Mouse (Mus musculus): ENCODE measurements around the gene Pik3c2b. TPM values are rescaled to one million over a fixed set of nuclear protein-coding genes. Genes with fewer than 3 reads are reported as not detected.

The Pik3c2b gene
- total RNA-seq, 2 experiments from 2014 or later: 1.7 to 2.6 TPM

- no peak for ATAC-seq (replicated peaks; ENCODE audit: poor library complexity)
Observed at GRCm38 (mm10) chr1:133132388-133133326, 87.2 kb downstream of the Pik3c2b start.

DNA sequence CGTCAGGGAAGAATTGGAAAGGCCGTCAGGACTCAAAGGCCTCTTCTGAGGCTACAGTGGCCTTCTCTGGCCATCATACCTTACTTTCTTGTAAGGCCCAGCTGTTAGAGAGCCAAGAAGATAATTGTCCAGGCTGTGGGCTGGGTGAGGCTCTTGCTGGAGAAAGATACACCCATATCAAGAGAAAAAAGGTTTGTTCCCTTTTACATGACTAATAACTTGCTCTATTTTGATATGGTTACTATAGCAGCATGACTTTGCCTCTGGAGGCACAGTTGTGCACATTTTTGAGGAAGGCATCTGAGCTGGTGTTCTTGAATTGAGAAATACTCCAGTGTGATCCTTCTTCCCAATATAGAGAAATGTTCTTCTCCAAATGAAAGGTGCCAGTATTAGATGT is 88.0 kb downstream of the Pik3c2b start:
- ATAC-seq (replicated peaks; ENCODE audit: poor library complexity): peak; percentile 45

DNA sequence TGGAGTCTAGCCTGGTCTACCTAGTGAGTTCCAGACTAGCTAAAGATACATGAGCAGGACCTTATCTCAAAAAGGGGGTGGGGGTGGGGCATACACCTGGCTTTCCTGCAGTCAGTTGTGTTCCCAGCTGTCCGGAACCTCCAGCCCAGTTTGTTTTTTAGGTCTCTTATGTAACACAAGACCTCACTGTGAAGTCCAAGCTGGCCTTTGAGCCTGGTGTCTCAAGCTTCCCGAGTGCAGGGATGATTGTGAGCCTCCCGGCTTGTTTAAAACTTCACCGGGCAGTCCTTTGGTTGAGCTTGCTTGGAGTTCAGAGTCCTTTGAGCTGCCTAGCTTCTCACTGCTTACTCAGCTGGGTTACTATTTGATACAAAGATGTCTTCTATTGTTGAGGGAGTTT is 88.6 kb downstream of the Pik3c2b start:
- ATAC-seq (replicated peaks; ENCODE audit: poor library complexity): no peak

GRCm38 (mm10) chr1:133134881-133135280 is 89.4 kb downstream of the Pik3c2b start:
- ATAC-seq (replicated peaks; ENCODE audit: poor library complexity): no peak

GRCm38 (mm10) chr1:133135808-133136207 is 90.3 kb downstream of the Pik3c2b start:
- ATAC-seq (replicated peaks; ENCODE audit: poor library complexity): no peak

- ATAC-seq (replicated peaks; ENCODE audit: poor library complexity): no peak
Observed at GRCm38 (mm10) chr1:133138401-133138800, 92.9 kb downstream of the Pik3c2b start.

- ATAC-seq (replicated peaks; ENCODE audit: poor library complexity): peak; percentile 99
Observed at GRCm38 (mm10) chr1:133146014-133147009, 100.8 kb downstream of the Pik3c2b start.

GRCm38 (mm10) chr1:133147324-133147723 is 101.9 kb downstream of the Pik3c2b start:
- no peak for ATAC-seq (replicated peaks; ENCODE audit: poor library complexity)

DNA sequence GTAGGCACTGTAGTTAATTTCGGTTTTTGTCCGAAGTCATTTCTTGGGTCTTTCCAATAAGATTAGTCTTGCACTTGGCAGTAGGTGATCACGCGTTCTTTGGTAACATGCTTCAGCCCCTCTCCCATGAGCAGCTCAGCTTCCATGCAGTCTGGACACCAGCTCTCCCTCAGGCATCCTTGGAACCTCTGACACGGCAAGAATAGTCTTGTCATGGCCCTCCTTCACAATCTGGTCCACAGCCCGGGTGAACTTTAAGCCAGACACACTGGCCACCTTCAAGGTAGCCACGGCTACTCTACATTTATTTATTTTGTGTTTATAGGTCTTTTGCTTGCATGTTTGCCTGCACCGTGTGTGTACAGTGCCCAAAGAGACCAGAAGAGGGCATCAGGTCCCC is 102.7 kb downstream of the Pik3c2b start:
- ATAC-seq (replicated peaks; ENCODE audit: poor library complexity): no peak

DNA sequence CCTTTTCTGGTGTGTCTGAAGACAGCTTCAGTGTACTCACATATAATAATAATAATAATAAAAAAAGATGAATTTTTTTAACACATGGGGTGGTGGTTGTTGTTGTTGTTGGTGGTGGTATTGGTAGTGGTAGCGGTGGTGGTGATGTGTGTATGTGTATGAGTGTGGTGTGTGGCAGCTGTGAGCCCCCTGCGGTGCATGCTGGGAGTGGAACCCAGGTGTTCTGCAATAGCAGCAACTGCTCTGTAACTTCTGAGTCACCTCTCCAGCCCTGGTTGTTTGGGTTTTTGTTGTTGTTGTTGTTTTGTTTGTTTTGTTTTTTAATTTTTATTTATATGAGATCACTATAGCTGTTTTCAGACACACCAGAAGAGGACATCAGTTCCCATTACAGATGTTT is 105.1 kb downstream of the Pik3c2b start:
- ATAC-seq (replicated peaks; ENCODE audit: poor library complexity): no peak

GRCm38 (mm10) chr1:133152213-133152612 is 106.7 kb downstream of the Pik3c2b start:
- no peak for ATAC-seq (replicated peaks; ENCODE audit: poor library complexity)

- ATAC-seq (replicated peaks; ENCODE audit: poor library complexity): no peak
Observed at GRCm38 (mm10) chr1:133155270-133155669, 109.8 kb downstream of the Pik3c2b start.

Other genes starting within 250 kb of the Pik3c2b start
- not detected in 2 replicates for gene Lrrn2, start 165.4 kb upstream of the Pik3c2b start, total RNA-seq (2015)
- gene Lrrn2, start 165.4 kb upstream of the Pik3c2b start, total RNA-seq (2017): not detected in 2 replicates
- 65.0 and 85.1 TPM in 2 replicates for gene Mdm4, start 15.1 kb upstream of the Pik3c2b start, total RNA-seq (2015)
- gene Mdm4, start 15.1 kb upstream of the Pik3c2b start, total RNA-seq (2017): 105 and 121 TPM in 2 replicates
- gene Ppp1r15b, start 85.5 kb downstream of the Pik3c2b start, total RNA-seq (2015): 54.1 and 60.2 TPM in 2 replicates
- gene Ppp1r15b, start 85.5 kb downstream of the Pik3c2b start, total RNA-seq (2017): 86.1 and 90.7 TPM in 2 replicates
- 0.42 and 1.8 TPM in 2 replicates for gene Plekha6, start 118.5 kb downstream of the Pik3c2b start, total RNA-seq (2015)
- 1.1 and 2.2 TPM in 2 replicates for gene Plekha6, start 118.5 kb downstream of the Pik3c2b start, total RNA-seq (2017)

Measured in megakaryocyte progenitor cell, adult 5-6 weeks (primary cell).